Mouse (Mus musculus) left cerebral cortex, postnatal 36 days (tissue): Measurements from ENCODE around the gene Pde2a. TPM values are rescaled to one million over a fixed set of nuclear protein-coding genes. Genes with fewer than 3 reads are reported as not detected.
"Not testable (repeated sequence)": the region's sequence is repeated elsewhere in the genome, so short reads cannot be mapped to it uniquely, and the experiment has no call there.

Source experiments
- DNase-seq, 2 experiments: peaks; one replicate each; pipeline ENCODE4 v3.0.0; 2021 to 2022; ENCODE audit warnings: low spot score in 2 of 2, mixed read lengths in 1 of 2
- intact Hi-C: fragments of 180-260 bp; cut with DNase I; formaldehyde crosslinking; loops from one replicate; pipeline ENCODE4 v1.15.1; 2025
- microRNA-seq: library from miRNA; unstranded; fragments of <30 nt; microRNA quantifications from one replicate; pipeline ENCODE4 v1.2.0, GENCODE M21; 2022
- total RNA-seq, 2 experiments: library from RNA; stranded (reverse); gene quantifications; 2 replicates each; pipeline ENCODE4 v1.2.3; 2021

Gene Pde2a
- total RNA-seq, 2 experiments from 2014 or later = 349 to 377 TPM

- intact Hi-C loops = loop anchor here (1.0 kb wide), 2 partner anchors 76 to 91 kb away; no protein-coding TSS in a partner anchor
These were observed 119.6 kb downstream of the Pde2a start for GRCm38 (mm10) chr7:101541132-101541531.

DNA sequence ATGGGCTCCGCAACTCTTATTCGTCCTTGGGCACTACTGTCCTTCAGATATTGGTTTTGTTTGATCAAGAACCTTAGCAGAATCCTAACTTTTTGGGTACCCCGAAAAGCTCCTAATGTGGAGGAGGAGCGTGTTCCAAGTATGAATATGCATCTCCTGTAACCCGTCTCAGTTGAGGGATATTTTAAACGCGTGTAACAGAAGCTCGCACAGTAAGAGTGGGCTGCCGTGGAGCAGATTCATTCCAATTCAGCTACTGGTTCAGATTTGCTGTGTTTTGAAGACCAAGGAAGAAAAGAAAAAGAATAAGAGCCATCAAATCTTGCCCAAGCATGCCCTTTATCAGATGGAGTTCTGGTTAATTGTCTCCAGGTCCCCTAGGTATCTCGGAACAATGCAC lies 120.2 kb downstream of the Pde2a start:
- peak; percentile 41 to 43 for DNase-seq
- intact Hi-C loops = loop anchor here (1.0 kb wide), 2 partner anchors 76 to 91 kb away; no protein-coding TSS in a partner anchor

More at GRCm38 (mm10) chr7:101541132-101541531, 119.6 kb downstream of the Pde2a start:
- DNase-seq = peak; percentile 78 to 81

GRCm38 (mm10) chr7:101547651-101548050 lies 126.2 kb downstream of the Pde2a start:
- intact Hi-C loops = no loop called here

GRCm38 (mm10) chr7:101549266-101549665 lies 127.8 kb downstream of the Pde2a start:
- intact Hi-C loops = no loop called here

More at GRCm38 (mm10) chr7:101547651-101548050, 126.2 kb downstream of the Pde2a start:
- DNase-seq = no peak

DNA sequence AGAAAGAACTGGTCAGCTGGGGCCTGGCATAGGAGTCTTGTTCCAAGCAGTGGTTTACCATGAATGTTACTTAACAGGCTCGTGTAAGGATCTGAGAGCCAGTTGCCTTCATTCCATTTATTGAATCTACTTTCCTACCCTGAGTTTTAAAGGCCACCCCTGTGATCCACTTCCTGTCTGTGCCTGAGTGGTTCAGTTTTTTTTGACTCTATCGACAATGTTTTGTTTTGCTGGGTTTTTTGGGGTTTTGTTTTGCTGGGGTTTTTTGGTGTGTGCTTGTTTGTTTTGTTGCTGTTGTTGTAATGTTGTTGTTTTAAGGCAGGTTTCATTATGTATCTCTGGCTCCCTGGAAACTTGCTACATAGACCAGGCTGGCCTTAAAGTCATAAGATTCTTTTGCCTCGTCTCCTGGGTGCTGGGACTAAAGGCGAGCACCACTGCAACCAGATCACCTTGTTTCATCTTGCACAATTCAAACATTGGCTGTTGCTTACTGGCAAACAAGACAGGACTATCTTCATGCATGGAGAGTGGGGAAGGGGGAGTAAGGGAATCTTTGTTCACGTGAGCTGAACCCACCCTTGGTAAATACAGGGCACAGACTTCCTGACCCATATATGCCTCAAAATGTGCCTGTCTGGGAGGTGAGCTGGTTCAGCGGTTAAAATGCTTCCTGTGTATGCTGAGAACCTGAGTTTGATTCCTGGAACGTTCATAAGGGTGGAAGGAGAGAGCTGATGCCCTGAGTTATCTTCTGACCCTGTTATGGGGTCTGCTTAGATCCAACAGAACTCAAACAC lies 129.4 kb downstream of the Pde2a start:
- intact Hi-C loops = no loop called here
- DNase-seq = no peak

More at GRCm38 (mm10) chr7:101549266-101549665, 127.8 kb downstream of the Pde2a start:
- DNase-seq = no peak

DNA sequence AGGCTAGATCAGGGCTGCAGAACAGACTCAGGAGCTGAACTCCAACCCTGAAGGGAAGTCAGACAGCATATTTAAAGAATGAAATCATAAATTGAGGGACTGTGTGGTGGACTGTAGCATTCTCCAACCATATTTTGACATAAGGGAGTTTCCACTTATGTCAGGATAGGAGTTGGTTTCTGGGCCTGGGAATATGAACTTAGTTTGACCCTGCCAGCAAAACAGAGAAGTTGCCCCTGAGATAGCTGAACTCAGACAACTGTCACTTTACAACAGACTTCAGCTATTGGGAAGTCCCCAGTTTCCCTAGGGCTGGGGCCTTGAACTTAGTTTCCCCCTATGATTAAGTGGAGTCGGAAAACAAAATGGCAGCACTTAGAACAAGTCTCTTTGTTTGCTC lies 130.0 kb downstream of the Pde2a start:
- DNase-seq = no peak
- intact Hi-C loops = no loop called here

DNA sequence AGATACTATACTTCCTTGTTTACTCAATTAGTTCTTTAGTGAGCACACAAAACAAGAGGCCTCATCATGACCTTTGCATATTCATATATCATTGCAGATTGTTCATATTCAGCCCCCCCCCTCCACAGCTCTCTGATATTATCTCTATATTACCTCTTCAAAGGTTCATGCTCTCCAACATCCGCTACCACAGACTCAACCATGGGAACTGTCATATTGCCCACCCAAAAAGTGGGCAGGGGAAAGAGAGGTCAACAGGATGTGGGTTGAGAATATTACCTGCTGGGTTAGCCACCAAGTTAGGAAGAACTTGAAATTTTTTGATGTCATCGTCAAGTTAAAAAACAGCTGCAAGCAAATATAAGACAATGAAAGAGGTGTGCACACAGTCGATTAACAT lies 134.0 kb downstream of the Pde2a start:
- DNase-seq, intact Hi-C loops: not testable (repeated sequence)

- DNase-seq = no peak
- intact Hi-C loops = loop anchor here (2.0 kb wide), 1 partner anchor 25 kb away; no protein-coding TSS in a partner anchor
These were observed 135.9 kb downstream of the Pde2a start for GRCm38 (mm10) chr7:101557391-101557790.

DNA sequence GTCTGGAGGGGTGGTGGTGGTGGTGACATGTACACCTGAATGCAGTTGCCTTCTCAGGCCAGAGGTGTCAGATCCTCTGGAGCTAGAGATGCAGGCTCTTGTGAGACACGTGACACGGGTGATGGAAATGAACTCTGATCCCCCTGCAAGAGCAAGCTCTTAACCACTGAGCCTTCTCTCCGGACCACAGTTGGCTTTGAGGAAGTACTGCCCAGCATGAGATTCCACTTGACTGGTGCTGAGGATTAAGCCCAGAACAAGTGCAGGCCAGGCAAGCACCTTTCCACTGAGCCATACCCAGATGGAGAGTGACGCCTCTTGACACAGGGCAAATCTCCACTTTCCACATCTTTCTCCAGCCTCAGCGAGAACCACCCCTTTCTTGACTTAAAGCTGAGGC lies 137.9 kb downstream of the Pde2a start:
- intact Hi-C loops, DNase-seq: not testable (repeated sequence)

Small RNAs within 50 kb of the gene (microRNA-seq; reads per million reads assigned to microRNA genes)
- gene Mir139 = 141,082 reads per million, percentile 100 among the genes with 10 or more reads in this experiment

Other genes starting within 250 kb of the Pde2a start
- 10 to 100 TPM; 52.7 to 55.5 TPM for gene Atg16l2, start 119.4 kb upstream of the Pde2a start, total RNA-seq
- 10 to 100 TPM; 75.7 to 85.6 TPM for gene Stard10, start 104.6 kb upstream of the Pde2a start, total RNA-seq
- 10 to 100 TPM; 16.5 to 17.6 TPM for gene Arap1, start 73.6 kb upstream of the Pde2a start, total RNA-seq
- gene Gm45837, start 10.8 kb upstream of the Pde2a start, total RNA-seq = 1 to 10 TPM in 1 of 2 experiments, not detected in 1; 1.7 TPM
- not detected for gene Art2b, start 163.9 kb downstream of the Pde2a start, total RNA-seq
- gene Clpb, start 241.9 kb downstream of the Pde2a start, total RNA-seq = 10 to 100 TPM; 55.2 to 60.3 TPM